Mouse (Mus musculus) Patski (cell line): ENCODE results near the gene Gpx4. TPM values are rescaled to one million over a fixed set of nuclear protein-coding genes. Genes with fewer than 3 reads are reported as not detected.

Source experiments
- ATAC-seq: fragments of 100-300 bp; one replicate; pipeline ENCODE4 v1.8.0; 2021
- CTCF ChIA-PET: fragments of 350-600 bp; sonication (Branson Sonifier 250); formaldehyde crosslinking; loops from one replicate; lab custom pipeline; 2022; ENCODE audit warnings: inconsistent platforms; lab: Charles Lee
- POLR2A ChIA-PET: fragments of 350-600 bp; sonication (Branson Sonifier 250); formaldehyde crosslinking; loops from one replicate; lab custom pipeline; 2022; ENCODE audit warnings: antibody characterized with exemption, inconsistent platforms; lab: Charles Lee
- DNase-seq: peaks from one replicate; pipeline ENCODE4 v3.0.0-alpha.2; 2011; ENCODE audit warnings: low read depth, low spot score
- H3K27me3 ChIP-seq: fragments of 371-371 bp; one replicate; pipeline ENCODE4 v1.5.1; 2021
- CTCF ChIP-seq: fragments of 100-300 bp; IDR thresholded peaks from one replicate; pipeline ENCODE4 v1.5.1; 2021
- in situ Hi-C: fragments of 300-500 bp; cut with MboI; formaldehyde crosslinking; loops from 3 replicates; pipeline ENCODE4 v1.11.1; 2018; ENCODE audit warnings: low pct_unique_long_range_greater_than_20kb, mixed read lengths
- polyA plus RNA-seq: library from polyadenylated mRNA; unstranded; gene quantifications from one replicate; pipeline ENCODE4 v1.2.3, GENCODE M21; 2021

The Gpx4 gene
- polyA plus RNA-seq, 1 experiment from 2014 or later: 916 TPM

GRCm38 (mm10) chr10:80070837-80071515, 24.0 kb downstream of the Gpx4 start:
- ChIA-PET CTCF (interaction anchor here (0.6 to 1.2 kb wide), 4 partner anchors 10 to 19 kb away, joined by 3 to 4 read pairs (median 4); no protein-coding TSS in a partner anchor), POLR2A (interaction anchor here (0.6 to 6.8 kb wide), 16 partner anchors 8 to 1773 kb away, joined by 3 to 50 read pairs (median 4); partner anchors contain the start of gene Sbno2)
- no peak for TF ChIP-seq CTCF
- DNase-seq: peak; percentile 96
- ATAC-seq: peak; percentile 65
- in situ Hi-C loops: loop anchor here (5.0 kb wide), 2 partner anchors 36 to 84 kb away; partner anchors contain the start of genes Cnn2 and Sbno2
- no peaks in the 10 kb centered on the region for H3K27me3 ChIP-seq

- no peak for DNase-seq
- in situ Hi-C loops: loop anchor here (5.0 kb wide), 2 partner anchors 36 to 84 kb away; partner anchors contain the start of genes Cnn2 and Sbno2
- CTCF ChIA-PET: interaction anchor here (0.7 to 1.2 kb wide), 3 partner anchors 9 to 20 kb away, joined by 3 to 4 read pairs (median 4); no protein-coding TSS in a partner anchor
- ATAC-seq: no peak
- POLR2A ChIA-PET: interaction anchor here (0.6 to 6.8 kb wide), 16 partner anchors 8 to 68 kb away, joined by 3 to 50 read pairs (median 4); partner anchors contain the start of gene Sbno2
- H3K27me3 ChIP-seq: no peaks in the 10 kb centered on the region
- TF ChIP-seq CTCF: no peak
Measured at GRCm38 (mm10) chr10:80071516-80071900, 24.5 kb downstream of the Gpx4 start.

- no peaks in the 10 kb centered on the region for H3K27me3 ChIP-seq
- in situ Hi-C loops: loop anchor here (5.0 kb wide), 2 partner anchors 34 to 86 kb away; partner anchors contain the start of genes Cnn2 and Sbno2
- TF ChIP-seq CTCF: no peak
- ChIA-PET CTCF (no interaction called here), POLR2A (interaction anchor here (0.7 to 6.8 kb wide), 10 partner anchors 9 to 66 kb away, joined by 3 to 50 read pairs (median 4); partner anchors contain the start of gene Sbno2)
- DNase-seq: no peak
- no peak for ATAC-seq
Measured at GRCm38 (mm10) chr10:80072623-80073489, 25.9 kb downstream of the Gpx4 start.

- DNase-seq (peak; percentile 91), ATAC-seq (peak; percentile 69)
- no peaks in the 10 kb centered on the region for H3K27me3 ChIP-seq
- TF ChIP-seq CTCF: no peak
- ChIA-PET POLR2A (interaction anchor here (0.8 to 6.8 kb wide), 11 partner anchors 11 to 89 kb away, joined by 3 to 50 read pairs (median 5); partner anchors contain the start of gene Cnn2), CTCF (interaction anchor here (1.1 to 1.9 kb wide), 3 partner anchors 24 to 88 kb away, joined by 3 to 5 read pairs (median 4); no protein-coding TSS in a partner anchor)
- in situ Hi-C loops: loop anchor here (5.0 kb wide), 2 partner anchors 32 to 88 kb away; partner anchors contain the start of genes Cnn2 and Sbno2
Measured at GRCm38 (mm10) chr10:80074813-80075601, 28.0 kb downstream of the Gpx4 start.

- ChIA-PET POLR2A (interaction anchor here (0.8 to 6.8 kb wide), 11 partner anchors 10 to 87 kb away, joined by 3 to 50 read pairs (median 5); partner anchors contain the start of genes Cnn2 and Polr2e), CTCF (interaction anchor here (1.5 kb wide), 1 partner anchor 38 kb away, joined by 5 read pairs; no protein-coding TSS in a partner anchor)
- in situ Hi-C loops: no loop called here
- ATAC-seq (no peak), DNase-seq (no peak)
- no peak for TF ChIP-seq CTCF
- H3K27me3 ChIP-seq: no peaks in the 10 kb centered on the region
Measured at GRCm38 (mm10) chr10:80075924-80076323, 29.0 kb downstream of the Gpx4 start.

GRCm38 (mm10) chr10:80076386-80076785, 29.4 kb downstream of the Gpx4 start:
- ChIA-PET POLR2A (interaction anchor here (1.0 to 6.8 kb wide), 6 partner anchors 10 to 88 kb away, joined by 3 to 50 read pairs (median 5); partner anchors contain the start of genes Cnn2 and Polr2e), CTCF (interaction anchor here (0.9 to 1.2 kb wide), 2 partner anchors 32 to 89 kb away, joined by 3 to 4 read pairs; no protein-coding TSS in a partner anchor)
- H3K27me3 ChIP-seq: no peaks in the 10 kb centered on the region
- in situ Hi-C loops: no loop called here
- no peak for DNase-seq
- no peak for TF ChIP-seq CTCF
- ATAC-seq: no peak

GRCm38 (mm10) chr10:80077312-80077711, 30.3 kb downstream of the Gpx4 start:
- DNase-seq (no peak), ATAC-seq (no peak)
- CTCF ChIA-PET: interaction anchor here (0.9 to 1.2 kb wide), 2 partner anchors 31 to 90 kb away, joined by 3 to 4 read pairs; no protein-coding TSS in a partner anchor
- POLR2A ChIA-PET: interaction anchor here (0.5 to 6.4 kb wide), 3 partner anchors 9 to 1189 kb away, joined by 3 to 47 read pairs (median 5); partner anchors contain the start of gene Sbno2
- TF ChIP-seq CTCF: no peak
- no peaks in the 10 kb centered on the region for H3K27me3 ChIP-seq
- in situ Hi-C loops: no loop called here

- no peaks in the 10 kb centered on the region for H3K27me3 ChIP-seq
- in situ Hi-C loops: no loop called here
- ATAC-seq (no peak), DNase-seq (no peak)
- ChIA-PET CTCF (interaction anchor here (1.0 kb wide), 1 partner anchor 34 kb away, joined by 3 read pairs; no protein-coding TSS in a partner anchor), POLR2A (interaction anchor here (1.0 to 1.2 kb wide), 2 partner anchors 12 to 27 kb away, joined by 3 to 4 read pairs; partner anchors contain the start of gene Sbno2)
- no peak for TF ChIP-seq CTCF
Measured at GRCm38 (mm10) chr10:80078366-80078765, 31.4 kb downstream of the Gpx4 start.
